Mouse (Mus musculus) megakaryocyte, embryonic 14.5 days (primary cell): Measurements from ENCODE around the gene Phactr1.

ENCODE experiments used
- FLI1 ChIP-seq: IDR thresholded peaks from 2 replicates; pipeline ENCODE4 v1.6.1; 2012; ENCODE audit warnings: low read length, inconsistent platforms, mixed read lengths
- GATA1 ChIP-seq: IDR thresholded peaks from 3 replicates; pipeline ENCODE4 v1.6.1; 2012; ENCODE audit warnings: mixed read lengths, low read length, inconsistent platforms, borderline replicate concordance

- TF ChIP-seq FLI1 (no peak), GATA1 (no peak)
These were observed 293.1 kb downstream of the Phactr1 start for GRCm38 (mm10) chr13:42973561-42973960.
